Mouse (Mus musculus) heart, embryonic 15.5 days (tissue): ENCODE measurements at regions not wholly inside any gene's neighbourhood (a gene's known extent, or its start where the extent isn't known, plus 50 kb on each side); places are given as distances from the start of the nearest gene placed in this dataset.

ENCODE experiments used
- ATAC-seq: fragments of 200-750 bp; cut with Nextera tagmentation; replicated peaks from 2 replicates; pipeline ENCODE4 v1.8.0; 2017; ENCODE audit warnings: low read depth, moderate TSS enrichment; ENCODE audit not compliant: insufficient number of reproducible peaks, insufficient read depth, low FRiP score
- H3K27ac ChIP-seq: fragments of 300-500 bp; sonication (generic); 2 replicates; pipeline ENCODE4 v1.5.1; 2015; ENCODE audit warnings: mild to moderate bottlenecking, inconsistent platforms
- H3K27me3 ChIP-seq: fragments of 300-500 bp; sonication (generic); 2 replicates; pipeline ENCODE4 v1.6.1; 2015; ENCODE audit warnings: inconsistent platforms
- H3K36me3 ChIP-seq: fragments of 300-500 bp; sonication (generic); 2 replicates; pipeline ENCODE4 v1.6.1; 2015; ENCODE audit warnings: mild to moderate bottlenecking, inconsistent platforms
- H3K4me1 ChIP-seq: fragments of 300-500 bp; sonication (generic); replicated peaks from 2 replicates; pipeline ENCODE4 v1.6.1; 2015; ENCODE audit warnings: inconsistent platforms
- H3K4me2 ChIP-seq: fragments of 300-500 bp; sonication (generic); 2 replicates; pipeline ENCODE4 v1.6.1; 2015; ENCODE audit warnings: inconsistent platforms, mild to moderate bottlenecking, moderate library complexity
- H3K4me3 ChIP-seq: fragments of 300-500 bp; sonication (generic); 2 replicates; pipeline ENCODE4 v1.5.1; 2015; ENCODE audit warnings: mild to moderate bottlenecking, inconsistent platforms
- H3K9ac ChIP-seq: fragments of 300-500 bp; sonication (generic); 2 replicates; pipeline ENCODE4 v1.6.1; 2015; ENCODE audit warnings: mild to moderate bottlenecking, inconsistent platforms
- H3K9me3 ChIP-seq: fragments of 300-500 bp; sonication (generic); replicated peaks from 2 replicates; pipeline ENCODE4 v1.6.1; 2016; ENCODE audit warnings: inconsistent platforms
- WGBS: fragments of 180-500 bp; shearing (Covaris S2); methylation state at CpG from one replicate; pipeline ENCODE4 v1.1.7; 2015; ENCODE audit warnings: mixed read lengths; 5-methylcytosine and 5-hydroxymethylcytosine counted together

GRCm38 (mm10) chr2:173443262-173443661 is 79.1 kb upstream of the 1700021F07Rik start:
- WGBS: 61% methylated on average over 10 of the region's 10 CpGs
- no peak overlapping the region for H3K27ac ChIP-seq
- H3K36me3 ChIP-seq: no peaks in the 10 kb centered on the region
- H3K4me1 ChIP-seq: no peaks in the 10 kb centered on the region
- peaks cover 5% of the 10 kb centered on the region; the same call in 1 of the 2 replicates for H3K27me3 ChIP-seq
- no peak overlapping the region for H3K4me2 ChIP-seq
- ATAC-seq: no peak
- no peak overlapping the region for H3K9ac ChIP-seq
- H3K4me3 ChIP-seq: no peak overlapping the region
- no peaks in the 10 kb centered on the region for H3K9me3 ChIP-seq

DNA sequence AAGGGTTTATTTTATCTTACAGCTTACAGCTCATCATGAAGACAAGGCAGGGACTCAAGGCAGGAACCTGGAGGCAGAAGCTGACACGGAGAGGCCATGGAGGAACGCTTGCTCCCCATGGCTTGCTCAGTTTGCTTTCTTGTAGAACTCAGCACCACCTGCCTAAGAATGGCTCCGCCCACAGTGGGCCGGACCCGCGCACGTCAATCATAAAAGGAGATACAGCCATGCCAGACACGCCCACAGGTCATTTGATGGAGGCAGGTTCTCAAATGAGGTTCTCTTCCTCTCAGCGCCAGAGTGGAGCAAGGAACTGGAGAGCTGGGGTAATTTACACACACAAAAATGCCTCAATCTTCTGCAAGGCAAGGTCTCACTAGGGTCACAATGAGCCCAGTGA is 78.0 kb upstream of the 1700021F07Rik start:
- no peak for ATAC-seq
- Histone ChIP-seq H3K4me3 (no peak overlapping the region), H3K36me3 (no peaks in the 10 kb centered on the region), H3K9ac (no peak overlapping the region), H3K4me2 (no peak overlapping the region), H3K4me1 (no peaks in the 10 kb centered on the region), H3K27me3 (peaks cover 5% of the 10 kb centered on the region; the same call in 1 of the 2 replicates), H3K9me3 (no peaks in the 10 kb centered on the region), H3K27ac (no peak overlapping the region)
- 87% methylated on average over 9 of the region's 9 CpGs for WGBS

DNA sequence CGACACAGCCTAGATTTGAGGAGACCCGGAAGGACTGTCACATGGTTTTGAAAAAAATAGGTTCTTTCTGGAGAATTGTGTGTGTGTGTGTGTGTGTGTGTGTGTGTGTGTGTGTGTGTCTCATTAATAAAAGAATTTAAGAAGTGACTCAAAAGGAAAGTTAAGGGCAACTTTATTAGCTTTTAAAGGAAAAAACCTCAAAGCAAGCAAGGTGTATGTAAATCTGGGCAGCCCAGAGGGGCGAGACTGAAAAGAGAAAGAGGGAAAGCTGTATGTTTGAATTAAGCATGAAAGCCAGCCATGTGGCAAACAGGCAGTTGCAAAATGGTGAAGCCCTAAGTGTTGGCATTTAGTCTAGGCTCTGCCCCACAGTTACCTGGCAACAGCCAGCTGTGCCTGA is 77.3 kb upstream of the 1700021F07Rik start:
- H3K36me3 ChIP-seq: no peaks in the 10 kb centered on the region
- no peak overlapping the region for H3K9ac ChIP-seq
- no peak for ATAC-seq
- 82% methylated on average over 3 of the region's 3 CpGs for WGBS
- H3K4me2 ChIP-seq: no peak overlapping the region
- peaks cover 5% of the 10 kb centered on the region; the same call in 1 of the 2 replicates for H3K27me3 ChIP-seq
- H3K9me3 ChIP-seq: no peaks in the 10 kb centered on the region
- no peaks in the 10 kb centered on the region for H3K4me1 ChIP-seq
- H3K27ac ChIP-seq: no peak overlapping the region
- H3K4me3 ChIP-seq: no peak overlapping the region

- no peaks in the 10 kb centered on the region for H3K36me3 ChIP-seq
- no peaks in the 10 kb centered on the region for H3K9me3 ChIP-seq
- ATAC-seq: no peak
- H3K27ac ChIP-seq: no peak overlapping the region
- H3K4me3 ChIP-seq: no peak overlapping the region
- no peak overlapping the region for H3K4me2 ChIP-seq
- 78% methylated on average over 11 of the region's 11 CpGs for WGBS
- H3K27me3 ChIP-seq: peaks cover 5% of the 10 kb centered on the region; the same call in 1 of the 2 replicates
- H3K9ac ChIP-seq: no peak overlapping the region
- no peaks in the 10 kb centered on the region for H3K4me1 ChIP-seq
Observed at GRCm38 (mm10) chr2:173448546-173449187, 73.7 kb upstream of the 1700021F07Rik start.

DNA sequence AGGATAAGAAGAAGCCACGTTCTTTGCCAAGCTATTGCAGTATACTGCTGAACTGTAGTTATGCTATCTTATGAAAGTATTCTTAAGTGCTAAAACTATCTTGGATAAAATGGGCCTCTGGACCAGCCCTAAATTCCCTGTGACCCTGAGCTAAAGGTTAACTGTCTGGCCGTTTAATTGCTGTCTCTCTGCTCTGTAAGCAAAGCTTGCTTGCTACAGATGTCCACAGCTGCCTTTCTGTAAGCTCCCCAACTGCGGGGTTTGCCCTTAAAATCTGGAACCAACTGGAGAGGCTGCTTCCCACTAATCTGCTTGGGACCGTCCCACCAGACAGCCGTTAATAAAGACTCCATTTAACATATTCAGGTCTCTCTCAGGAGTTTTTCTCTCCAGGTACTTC is 73.2 kb upstream of the 1700021F07Rik start:
- ATAC-seq: no peak
- Histone ChIP-seq H3K27me3 (peaks cover 5% of the 10 kb centered on the region; the same call in 1 of the 2 replicates), H3K27ac (no peak overlapping the region), H3K4me1 (no peaks in the 10 kb centered on the region), H3K9ac (no peak overlapping the region), H3K4me2 (no peak overlapping the region), H3K36me3 (no peaks in the 10 kb centered on the region), H3K4me3 (no peak overlapping the region), H3K9me3 (no peaks in the 10 kb centered on the region)
- WGBS: 58% methylated on average over 5 of the region's 5 CpGs

GRCm38 (mm10) chr2:173451993-173452481 is 70.3 kb upstream of the 1700021F07Rik start:
- no peaks in the 10 kb centered on the region for H3K27me3 ChIP-seq
- no peak overlapping the region for H3K4me3 ChIP-seq
- 0 out of 2 replicates have a peak, but pooled peaks have one; percentile 14 for ATAC-seq
- H3K4me1 ChIP-seq: no peaks in the 10 kb centered on the region
- no peak overlapping the region for H3K27ac ChIP-seq
- no peak overlapping the region for H3K4me2 ChIP-seq
- no peaks in the 10 kb centered on the region for H3K9me3 ChIP-seq
- 70% methylated on average over 15 of the region's 15 CpGs for WGBS
- no peaks in the 10 kb centered on the region for H3K36me3 ChIP-seq
- H3K9ac ChIP-seq: no peak overlapping the region

DNA sequence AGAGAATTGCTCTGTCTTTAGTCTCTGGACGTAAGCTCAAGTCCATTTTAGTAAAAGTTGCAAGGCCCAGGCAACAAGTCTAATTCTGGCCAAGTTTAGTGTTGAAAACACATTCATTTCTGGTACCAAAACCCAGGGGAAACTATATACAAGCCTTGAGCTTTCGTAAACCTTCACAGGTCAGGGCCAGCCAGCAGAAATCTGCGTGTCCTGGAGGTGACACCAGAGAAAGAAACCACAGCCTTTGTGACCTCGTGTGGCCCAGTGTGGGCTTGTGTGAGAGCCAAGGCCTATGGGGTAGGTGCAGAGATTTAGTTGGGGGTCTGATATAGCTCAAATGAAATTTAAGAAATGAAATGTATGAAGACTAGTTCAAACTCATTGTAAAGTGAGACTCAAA is 69.6 kb upstream of the 1700021F07Rik start:
- Histone ChIP-seq H3K9ac (no peak overlapping the region), H3K4me3 (no peak overlapping the region), H3K4me2 (no peak overlapping the region), H3K4me1 (no peaks in the 10 kb centered on the region), H3K36me3 (no peaks in the 10 kb centered on the region), H3K9me3 (no peaks in the 10 kb centered on the region), H3K27me3 (no peaks in the 10 kb centered on the region), H3K27ac (no peak overlapping the region)
- ATAC-seq: no peak
- 77% methylated on average over 4 of the region's 4 CpGs for WGBS

- 68% methylated on average over 14 of the region's 14 CpGs for WGBS
- Histone ChIP-seq H3K36me3 (no peaks in the 10 kb centered on the region), H3K27ac (no peak overlapping the region), H3K4me2 (no peak overlapping the region), H3K9ac (no peak overlapping the region), H3K27me3 (no peaks in the 10 kb centered on the region), H3K4me3 (no peak overlapping the region), H3K9me3 (no peaks in the 10 kb centered on the region), H3K4me1 (no peaks in the 10 kb centered on the region)
- no peak for ATAC-seq
Observed at GRCm38 (mm10) chr2:173453569-173454405, 68.6 kb upstream of the 1700021F07Rik start.

DNA sequence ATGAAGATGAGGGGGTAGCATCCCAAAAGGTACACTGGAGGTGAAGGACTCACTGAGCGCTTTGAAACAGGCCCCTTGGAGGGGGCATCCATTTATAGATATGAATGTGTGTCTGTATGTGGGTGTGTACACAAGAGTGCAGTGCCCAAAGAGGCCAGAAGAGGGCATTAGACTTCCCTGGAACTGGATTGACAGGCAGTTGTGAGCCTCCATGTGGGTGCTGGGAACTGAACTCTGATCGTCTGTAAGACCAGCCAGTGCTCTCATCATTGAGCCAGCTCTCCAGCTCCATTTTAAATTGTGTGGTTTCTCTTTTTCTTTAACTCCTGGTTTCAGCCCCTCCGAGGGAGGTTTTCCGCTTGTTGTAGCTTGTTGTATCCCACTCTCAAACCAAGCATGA is 67.6 kb upstream of the 1700021F07Rik start:
- Histone ChIP-seq H3K9ac (no peak overlapping the region), H3K4me2 (no peak overlapping the region), H3K27ac (no peak overlapping the region), H3K4me1 (no peaks in the 10 kb centered on the region), H3K9me3 (no peaks in the 10 kb centered on the region), H3K4me3 (no peak overlapping the region), H3K36me3 (no peaks in the 10 kb centered on the region), H3K27me3 (no peaks in the 10 kb centered on the region)
- WGBS: 88% methylated on average over 4 of the region's 4 CpGs
- ATAC-seq: no peak

DNA sequence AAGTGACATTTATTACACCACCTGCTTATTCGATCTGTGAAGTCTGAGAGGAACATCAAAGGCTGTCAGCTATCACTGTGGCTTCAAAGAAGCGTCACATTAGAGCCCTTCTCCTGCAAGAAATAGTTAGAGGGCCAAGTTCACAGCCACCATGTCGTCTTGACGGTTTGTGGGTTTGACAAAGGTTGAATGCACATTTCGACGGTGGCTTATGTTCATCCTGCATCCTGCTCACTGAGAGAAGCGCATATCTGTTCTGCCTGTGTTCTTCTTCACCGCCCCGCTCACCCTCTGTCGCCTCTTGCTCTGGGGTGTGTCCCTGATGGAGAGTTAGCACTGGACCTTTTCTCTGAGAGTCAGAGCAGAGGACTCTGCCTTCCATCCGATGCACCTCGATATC is 67.2 kb upstream of the 1700021F07Rik start:
- no peaks in the 10 kb centered on the region for H3K27me3 ChIP-seq
- H3K4me2 ChIP-seq: no peak overlapping the region
- no peak for ATAC-seq
- no peaks in the 10 kb centered on the region for H3K36me3 ChIP-seq
- no peaks in the 10 kb centered on the region for H3K4me1 ChIP-seq
- WGBS: 83% methylated on average over 12 of the region's 12 CpGs
- H3K27ac ChIP-seq: no peak overlapping the region
- H3K4me3 ChIP-seq: no peak overlapping the region
- no peak overlapping the region for H3K9ac ChIP-seq
- H3K9me3 ChIP-seq: no peaks in the 10 kb centered on the region

GRCm38 (mm10) chr2:173456083-173456482 is 66.3 kb upstream of the 1700021F07Rik start:
- no peaks in the 10 kb centered on the region for H3K9me3 ChIP-seq
- no peaks in the 10 kb centered on the region for H3K36me3 ChIP-seq
- 81% methylated on average over 7 of the region's 7 CpGs for WGBS
- H3K27me3 ChIP-seq: no peaks in the 10 kb centered on the region
- H3K27ac ChIP-seq: no peak overlapping the region
- no peak for ATAC-seq
- H3K9ac ChIP-seq: no peak overlapping the region
- no peak overlapping the region for H3K4me3 ChIP-seq
- no peaks in the 10 kb centered on the region for H3K4me1 ChIP-seq
- H3K4me2 ChIP-seq: no peak overlapping the region
